Mouse (Mus musculus) CH12.LX (cell line): ENCODE measurements around the gene Mrpl14. TPM values are rescaled to one million over a fixed set of nuclear protein-coding genes. Genes with fewer than 3 reads are reported as not detected.

ENCODE experiments used
- DNase-seq: peaks from one replicate; pipeline ENCODE4 v3.0.0-alpha.2; 2013; ENCODE audit errors: extremely low read depth
- H3K27ac ChIP-seq: 2 replicates; pipeline ENCODE4 v1.5.1; 2012; ENCODE audit warnings: low read depth, mild to moderate bottlenecking, control low read depth, moderate library complexity; ENCODE audit not compliant: insufficient read depth
- H3K27me3 ChIP-seq: replicated peaks from 2 replicates; pipeline ENCODE3; 2012; ENCODE audit warnings: inconsistent platforms
- H3K36me3 ChIP-seq, 2 experiments: replicated peaks in 1 of 2; 2 replicates each; pipeline versions ENCODE3 to v1.6.1; 2012; ENCODE audit warnings: inconsistent platforms in 1 of 2, low read length in 1 of 2, mild to moderate bottlenecking in 1 of 2, mixed read lengths in 1 of 2, moderate library complexity in 1 of 2; ENCODE audit not compliant: control insufficient read depth in 1 of 2, insufficient read depth in 1 of 2
- H3K4me1 ChIP-seq, 2 experiments: 2 replicates each; pipeline ENCODE4 v1.6.1; 2012; ENCODE audit warnings: inconsistent platforms in 1 of 2, moderate library complexity in 1 of 2; ENCODE audit not compliant: insufficient read depth in 2 of 2, control insufficient read depth in 1 of 2
- H3K4me2 ChIP-seq: 2 replicates; pipeline ENCODE4 v1.6.1; 2012; ENCODE audit warnings: low read depth, mild to moderate bottlenecking, control low read depth; ENCODE audit not compliant: poor library complexity, insufficient read depth, severe bottlenecking
- H3K4me3 ChIP-seq, 3 experiments: fragments of 150-350 bp in 1 of 3; sonication (generic) in 1 of 3; replicated peaks in 1 of 3; 2 replicates each; pipeline versions ENCODE3 to v1.5.1; 2011 to 2012; ENCODE audit warnings: low read depth in 2 of 3, low read length in 2 of 3, mild to moderate bottlenecking in 2 of 3, moderate library complexity in 2 of 3, control low read depth in 1 of 3, improper control_type of control experiment in 1 of 3, inconsistent platforms in 1 of 3, mixed read lengths in 1 of 3; ENCODE audit not compliant: poor library complexity in 1 of 3
- H3K79me2 ChIP-seq: replicated peaks from 2 replicates; pipeline ENCODE4 v1.6.1; 2012; ENCODE audit warnings: mild to moderate bottlenecking, moderate library complexity; ENCODE audit not compliant: control insufficient read depth, poor library complexity, insufficient read depth, severe bottlenecking; ENCODE audit errors: extremely low read depth
- H3K9ac ChIP-seq: 2 replicates; pipeline ENCODE4 v1.6.1; 2012; ENCODE audit warnings: low read depth, mild to moderate bottlenecking, control low read depth, moderate library complexity; ENCODE audit not compliant: insufficient read depth
- H3K9me3 ChIP-seq: replicated peaks from 2 replicates; pipeline ENCODE3; 2012; ENCODE audit warnings: low read length, inconsistent platforms, mixed read lengths
- BHLHE40 ChIP-seq: IDR thresholded peaks from 2 replicates; pipeline ENCODE4 v1.6.1; 2011; ENCODE audit warnings: mild to moderate bottlenecking, low read depth, low read length, improper control_type of control experiment
- CTCF ChIP-seq, 2 experiments: IDR thresholded peaks in 1 of 2; conservative IDR thresholded peaks in 1 of 2; 2 replicates each; pipeline ENCODE4 v1.5.1; 2011 to 2012; ENCODE audit warnings: low read depth in 2 of 2, low read length in 2 of 2, improper control_type of control experiment in 1 of 2, inconsistent platforms in 1 of 2, mild to moderate bottlenecking in 1 of 2, moderate library complexity in 1 of 2
- GABPA ChIP-seq: IDR thresholded peaks from 2 replicates; pipeline ENCODE4 v1.6.1; 2012; ENCODE audit warnings: low read depth, low read length, improper control_type of control experiment, inconsistent platforms; ENCODE audit not compliant: insufficient replicate concordance
- HCFC1 ChIP-seq: IDR thresholded peaks from 2 replicates; pipeline ENCODE4 v1.6.1; 2012; ENCODE audit warnings: low read depth, mild to moderate bottlenecking, inconsistent platforms, low read length, improper control_type of control experiment
- IRF4 ChIP-seq: IDR thresholded peaks from 2 replicates; pipeline ENCODE4 v1.6.1; 2014; ENCODE audit warnings: low read depth, mild to moderate bottlenecking, inconsistent platforms, low read length, improper control_type of control experiment
- JUN ChIP-seq: IDR thresholded peaks from 2 replicates; pipeline ENCODE4 v1.6.1; 2011; ENCODE audit warnings: low read depth, mild to moderate bottlenecking, low read length, improper control_type of control experiment, moderate library complexity; ENCODE audit not compliant: insufficient read depth
- JUND ChIP-seq: conservative IDR thresholded peaks from 2 replicates; pipeline ENCODE4 v1.6.1; 2011; ENCODE audit warnings: low read depth, low read length, improper control_type of control experiment
- MAFK ChIP-seq: IDR thresholded peaks from 2 replicates; pipeline ENCODE4 v1.6.1; 2011; ENCODE audit warnings: low read length, improper control_type of control experiment; ENCODE audit not compliant: insufficient replicate concordance
- MAX ChIP-seq: IDR thresholded peaks from 2 replicates; pipeline ENCODE4 v1.6.1; 2011; ENCODE audit warnings: low read length, improper control_type of control experiment
- MAZ ChIP-seq: IDR thresholded peaks from 2 replicates; pipeline ENCODE4 v1.6.1; 2012; ENCODE audit warnings: low read depth, mild to moderate bottlenecking, inconsistent platforms, low read length, improper control_type of control experiment, moderate library complexity
- MXI1 ChIP-seq: IDR thresholded peaks from 2 replicates; pipeline ENCODE4 v1.6.1; 2011; ENCODE audit warnings: mild to moderate bottlenecking, low read depth, low read length, improper control_type of control experiment
- NELFE ChIP-seq: IDR thresholded peaks from 2 replicates; pipeline ENCODE4 v1.6.1; 2011; ENCODE audit warnings: low read depth, low read length, improper control_type of control experiment
- POLR2A ChIP-seq: IDR thresholded peaks from 2 replicates; pipeline ENCODE4 v1.6.1; 2011; ENCODE audit warnings: low read depth, mild to moderate bottlenecking, improper control_type of control experiment, low read length
- POLR2AphosphoS2 ChIP-seq: IDR thresholded peaks from 2 replicates; pipeline ENCODE4 v1.6.1; 2011; ENCODE audit warnings: low read depth, low read length, improper control_type of control experiment
- RAD21 ChIP-seq: IDR thresholded peaks from 2 replicates; pipeline ENCODE4 v1.6.1; 2011; ENCODE audit warnings: low read depth, mild to moderate bottlenecking, low read length, improper control_type of control experiment, moderate library complexity
- SMC3 ChIP-seq: IDR thresholded peaks from 2 replicates; pipeline ENCODE4 v1.6.1; 2011; ENCODE audit warnings: low read depth, low read length, improper control_type of control experiment
- UBTF ChIP-seq: IDR thresholded peaks from 2 replicates; pipeline ENCODE4 v1.6.1; 2012; ENCODE audit warnings: low read depth, mild to moderate bottlenecking, inconsistent platforms, low read length, improper control_type of control experiment, moderate library complexity
- USF1 ChIP-seq: IDR thresholded peaks from 2 replicates; pipeline ENCODE4 v1.6.1; 2014; ENCODE audit warnings: low read depth, mild to moderate bottlenecking, inconsistent platforms, low read length, improper control_type of control experiment
- USF2 ChIP-seq: conservative IDR thresholded peaks from 2 replicates; pipeline ENCODE4 v1.6.1; 2011; ENCODE audit warnings: low read depth, low read length, improper control_type of control experiment
- dilution Hi-C: fragments of 300-500 bp; cut with MboI; formaldehyde crosslinking; loops from 2 replicates; pipeline ENCODE4 v1.14.3; 2020; ENCODE audit warnings: low sequenced_read_pairs; ENCODE audit not compliant: extremely low pct_unique_long_range_greater_than_20kb, extremely low pct_ligation_motif_present
- in situ Hi-C: fragments of 300-500 bp; cut with MboI; formaldehyde crosslinking; loops from 3 replicates; pipeline ENCODE4 v1.14.3; 2019; ENCODE audit warnings: low sequenced_read_pairs, low pct_ligation_motif_present, low pct_unique_long_range_greater_than_20kb, mixed read lengths
- polyA plus RNA-seq: library from polyadenylated mRNA; unstranded; fragments of >175 nt; gene quantifications from 2 replicates; pipeline ENCODE4 v1.2.1, GENCODE M21; 2012; ENCODE audit warnings: low read depth; ENCODE audit not compliant: insufficient read length
- total RNA-seq, 2 experiments: library from RNA; depleted of rRNA; stranded (reverse); fragments of 300-350 nt in 1 of 2; fragments of >200 nt in 1 of 2; gene quantifications; 2 replicates each; pipeline ENCODE4 v1.2.3; 2012 to 2014

Gene Mrpl14
- total and polyA plus RNA-seq, 3 experiments, result 46.1 to 62.5 (median 56.9) TPM

DNA sequence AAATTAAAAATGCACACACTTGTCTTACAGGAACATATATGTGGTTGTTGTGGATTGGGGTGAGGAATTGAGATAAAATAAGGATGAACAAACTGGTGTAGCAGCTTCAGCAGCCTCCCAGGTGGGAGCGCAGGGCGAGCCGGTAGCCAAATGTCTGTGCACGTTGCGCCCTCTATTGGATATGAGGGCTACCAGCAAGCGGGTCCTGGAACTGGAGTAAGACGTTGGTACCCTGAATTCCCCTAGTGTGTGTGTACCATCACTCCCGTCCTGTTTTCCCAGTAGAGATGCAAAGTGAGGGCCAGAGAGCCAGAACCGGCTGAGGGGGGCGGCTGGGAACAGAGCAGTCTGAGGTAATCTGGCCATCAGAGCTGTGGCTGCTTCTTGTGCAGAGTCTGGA, 32.2 kb downstream of the Mrpl14 start (continued):
- peak; percentile 59 to 95 for TF ChIP-seq CTCF (conservative IDR thresholded peaks at IDR 0.05 in 1 of 2, IDR thresholded peaks at IDR 0.05 in 1 of 2; ENCODE audit: low read depth in 2 of 2, low read length in 2 of 2)
- TF ChIP-seq MAFK, result no peak
- no peak for TF ChIP-seq MXI1
- no peak for TF ChIP-seq HCFC1
- no peak for TF ChIP-seq USF1
- TF ChIP-seq IRF4, result peak; percentile 43; the same call in 1 of the 2 replicates
- TF ChIP-seq, all 38 proteins: peak for 5

DNA sequence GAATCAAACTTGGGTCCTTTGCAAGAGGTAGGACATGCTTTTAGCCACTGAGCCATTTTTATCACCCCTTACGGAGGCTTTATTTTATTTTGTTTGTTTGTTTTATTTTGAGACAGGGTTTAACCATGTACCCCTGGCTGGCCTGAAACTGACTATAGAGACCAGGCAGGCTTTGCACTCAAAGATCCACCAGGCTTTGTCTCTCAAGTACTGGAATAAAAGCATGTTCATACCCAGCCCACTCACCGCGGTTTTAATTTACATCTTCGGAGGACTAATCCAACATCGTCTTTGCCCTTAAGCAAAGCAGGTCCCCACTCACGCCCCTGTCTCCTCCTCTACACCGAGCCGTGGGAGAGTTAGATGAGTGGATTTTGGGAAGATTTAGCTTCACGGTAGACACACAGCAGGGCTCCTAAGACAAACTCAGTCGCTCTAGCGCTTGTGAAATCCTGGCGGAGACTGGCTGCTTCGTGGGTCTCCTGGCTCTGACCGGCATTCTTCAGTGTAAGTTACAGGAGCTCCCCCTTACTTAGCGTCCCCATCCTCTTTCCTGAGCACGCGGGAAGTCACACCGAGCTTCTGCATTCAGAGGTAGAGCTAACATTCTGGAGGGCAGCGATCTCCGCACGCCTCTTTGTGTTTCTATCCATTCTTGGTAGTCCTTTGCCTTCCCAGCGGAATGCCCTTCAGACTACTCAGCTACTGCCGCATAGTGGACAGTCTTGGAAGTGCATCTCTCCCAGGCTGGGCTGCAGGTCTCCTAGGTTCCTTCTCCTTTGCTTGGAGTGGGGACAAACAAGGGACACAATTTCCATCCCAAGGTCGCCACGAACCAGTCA, 37.8 kb downstream of the Mrpl14 start:
- H3K9ac ChIP-seq, result no peak overlapping the region
- DNase-seq, result peak; percentile 60
- no peak overlapping the region for H3K27ac ChIP-seq
- H3K79me2 ChIP-seq, result no peaks in the 10 kb centered on the region
- H3K36me3 ChIP-seq, result no peaks in the 10 kb centered on the region
- H3K9me3 ChIP-seq, result peaks cover 3% of the 10 kb centered on the region
- no peak overlapping the region for H3K4me3 ChIP-seq
- TF ChIP-seq RAD21 (peak; percentile 76), CTCF (conservative IDR thresholded peaks at IDR 0.05 in 1 of 2, IDR thresholded peaks at IDR 0.05 in 1 of 2; ENCODE audit: low read depth in 2 of 2, low read length in 2 of 2) (peak; percentile 91 to 99), SMC3 (peak; percentile 65), POLR2AphosphoS2 (no peak), NELFE (no peak)
- peaks cover 49% of the 10 kb centered on the region for H3K27me3 ChIP-seq
- in situ Hi-C loops, result no loop called here
- H3K4me2 ChIP-seq, result no peak overlapping the region
- dilution Hi-C loops, result no loop called here
- H3K4me1 ChIP-seq, result peaks cover 0 to 11% of the 10 kb centered on the region in 2 experiments; a peak in 2 of 4 replicates

- dilution Hi-C loops (no loop called here), in situ Hi-C loops (no loop called here)
- peaks cover 52% of the 10 kb centered on the region for H3K27me3 ChIP-seq
- H3K9me3 ChIP-seq, result peaks cover 3% of the 10 kb centered on the region
- H3K36me3 ChIP-seq, result no peaks in the 10 kb centered on the region
- DNase-seq, result no peak
- H3K4me1 ChIP-seq, result peaks cover 0 to 11% of the 10 kb centered on the region in 2 experiments; a peak in 2 of 4 replicates
- no peak overlapping the region for H3K9ac ChIP-seq
- TF ChIP-seq JUND, result no peak
- no peak for TF ChIP-seq BHLHE40
- TF ChIP-seq POLR2A, result no peak
- no peak for TF ChIP-seq JUN
- no peak for TF ChIP-seq UBTF
- no peak for TF ChIP-seq MAX
- TF ChIP-seq USF2, result no peak
- TF ChIP-seq GABPA, result no peak
- TF ChIP-seq MAZ, result no peak
- H3K4me3 ChIP-seq, result no peak overlapping the region
- no peak overlapping the region for H3K27ac ChIP-seq
- H3K4me2 ChIP-seq, result no peak overlapping the region
- H3K79me2 ChIP-seq, result no peaks in the 10 kb centered on the region
Measured at GRCm38 (mm10) chr17:45724574-45724921, 38.4 kb downstream of the Mrpl14 start.
